Mouse (Mus musculus) bone marrow, adult 2 months (tissue): ENCODE results near the gene Uck2. TPM values are rescaled to one million over a fixed set of nuclear protein-coding genes. Genes with fewer than 3 reads are reported as not detected.

Experiments
- H3K27ac ChIP-seq: fragments of 200-500 bp; 2 replicates; pipeline ENCODE4 v1.5.1; 2012; ENCODE audit warnings: low read depth, mild to moderate bottlenecking, control low read depth, inconsistent platforms, low read length; ENCODE audit not compliant: control insufficient read depth, poor library complexity, insufficient read depth
- H3K4me1 ChIP-seq: fragments of 200-500 bp; 2 replicates; pipeline ENCODE4 v1.6.1; 2011; ENCODE audit warnings: low read length; ENCODE audit not compliant: control insufficient read depth, insufficient read depth
- H3K4me3 ChIP-seq: fragments of 200-500 bp; replicated peaks from 2 replicates; pipeline ENCODE3; 2011; ENCODE audit warnings: mild to moderate bottlenecking, low read depth, low read length, control low read depth; ENCODE audit not compliant: control insufficient read depth
- CTCF ChIP-seq: fragments of 200-500 bp; IDR thresholded peaks from 2 replicates; pipeline ENCODE4 v1.5.1; 2011; ENCODE audit warnings: low read length, control low read depth; ENCODE audit not compliant: control insufficient read depth, insufficient read depth
- POLR2A ChIP-seq: fragments of 200-500 bp; IDR thresholded peaks from 2 replicates; pipeline ENCODE4 v1.6.1; 2011; ENCODE audit warnings: low read depth, mild to moderate bottlenecking, control low read depth, low read length, borderline replicate concordance; ENCODE audit not compliant: control insufficient read depth
- WGBS: fragments of 180-500 bp; shearing (Covaris S2); methylation state at CpG from one replicate; pipeline ENCODE4 v1.1.7; 2018; 5-methylcytosine and 5-hydroxymethylcytosine counted together
- polyA plus RNA-seq: library from polyadenylated mRNA; stranded (reverse); fragments of >200 nt; gene quantifications from 2 replicates; pipeline ENCODE4 v1.2.4, GENCODE M21; 2011; ENCODE audit warnings: low replicate concordance; ENCODE audit not compliant: missing spikeins, insufficient read depth, insufficient read length

The Uck2 gene
- polyA plus RNA-seq, 1 experiment, result 42.3 TPM

DNA sequence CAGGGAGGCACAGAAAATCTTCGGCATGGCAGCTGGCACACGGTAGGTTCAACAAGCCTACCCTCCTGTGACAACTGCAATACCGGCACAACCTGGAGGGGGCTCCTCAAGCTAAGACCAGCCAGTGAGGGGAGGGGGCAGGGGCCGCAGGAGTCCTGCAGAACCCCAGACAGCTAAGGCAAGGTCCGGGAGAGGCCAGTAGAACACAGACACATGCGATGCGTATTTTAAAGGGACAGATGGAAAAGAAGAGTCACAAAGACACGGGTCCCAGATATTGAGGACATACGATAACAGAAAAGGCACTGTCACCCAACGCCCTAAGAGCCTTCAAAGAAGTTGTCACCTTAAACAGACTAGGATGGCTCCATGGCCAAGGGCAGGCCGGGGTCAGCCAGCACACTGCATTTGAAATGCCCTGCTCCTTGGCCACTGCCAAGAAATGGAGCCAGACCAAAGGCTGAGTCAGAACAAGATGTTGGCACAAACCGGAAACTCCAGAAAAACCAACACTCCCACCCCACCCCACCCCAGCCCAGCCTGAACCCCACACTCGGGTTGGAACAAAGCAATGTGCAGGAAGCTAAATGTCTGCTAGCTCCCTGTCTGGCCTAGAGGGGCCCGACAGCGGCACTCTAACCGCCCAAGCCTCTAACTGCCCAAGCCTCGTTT lies 53.4 kb downstream of the Uck2 start:
- Histone ChIP-seq H3K4me3 (no peak overlapping the region), H3K27ac (no peak overlapping the region), H3K4me1 (no peaks in the 10 kb centered on the region)
- 64% methylated on average over 17 of the region's 17 CpGs for WGBS
- no peak for TF ChIP-seq POLR2A
- no peak for TF ChIP-seq CTCF

DNA sequence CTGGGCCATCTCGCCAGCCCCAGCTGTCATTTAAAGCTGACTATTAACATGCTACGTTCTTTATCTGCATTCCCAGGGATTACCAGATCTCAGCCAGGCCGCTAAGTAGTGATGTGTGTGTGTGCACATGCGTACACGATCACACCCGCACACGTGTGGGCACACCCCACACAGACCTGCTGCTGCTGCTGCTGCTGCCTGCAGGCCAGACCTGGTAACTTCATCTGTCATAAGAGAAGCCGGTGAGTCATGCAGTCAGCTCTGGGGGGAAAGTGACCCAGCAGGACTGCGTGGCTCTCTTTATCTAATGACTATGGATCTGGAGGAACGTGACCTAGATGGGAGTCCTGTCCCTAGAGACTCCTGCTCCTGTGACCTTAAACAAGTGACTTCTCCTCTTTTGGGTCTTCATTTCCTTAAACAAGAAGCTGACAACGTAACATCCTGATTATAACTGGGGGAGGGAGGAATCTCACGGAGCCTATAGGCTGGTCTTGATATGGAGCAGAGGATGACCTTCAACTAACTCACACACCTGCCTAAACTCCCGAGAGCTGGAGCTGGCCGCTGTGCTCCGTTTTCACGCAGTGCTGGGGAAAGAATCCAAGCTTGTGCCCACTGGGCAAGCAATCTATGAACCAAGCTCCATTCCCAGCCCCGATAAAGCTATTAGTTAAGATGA lies 54.0 kb downstream of the Uck2 start:
- TF ChIP-seq CTCF (no peak; the same call in 1 of the 2 replicates), POLR2A (no peak)
- 80% methylated on average over 17 of the region's 17 CpGs for WGBS
- Histone ChIP-seq H3K4me1 (no peaks in the 10 kb centered on the region), H3K27ac (no peak overlapping the region), H3K4me3 (no peak overlapping the region)

DNA sequence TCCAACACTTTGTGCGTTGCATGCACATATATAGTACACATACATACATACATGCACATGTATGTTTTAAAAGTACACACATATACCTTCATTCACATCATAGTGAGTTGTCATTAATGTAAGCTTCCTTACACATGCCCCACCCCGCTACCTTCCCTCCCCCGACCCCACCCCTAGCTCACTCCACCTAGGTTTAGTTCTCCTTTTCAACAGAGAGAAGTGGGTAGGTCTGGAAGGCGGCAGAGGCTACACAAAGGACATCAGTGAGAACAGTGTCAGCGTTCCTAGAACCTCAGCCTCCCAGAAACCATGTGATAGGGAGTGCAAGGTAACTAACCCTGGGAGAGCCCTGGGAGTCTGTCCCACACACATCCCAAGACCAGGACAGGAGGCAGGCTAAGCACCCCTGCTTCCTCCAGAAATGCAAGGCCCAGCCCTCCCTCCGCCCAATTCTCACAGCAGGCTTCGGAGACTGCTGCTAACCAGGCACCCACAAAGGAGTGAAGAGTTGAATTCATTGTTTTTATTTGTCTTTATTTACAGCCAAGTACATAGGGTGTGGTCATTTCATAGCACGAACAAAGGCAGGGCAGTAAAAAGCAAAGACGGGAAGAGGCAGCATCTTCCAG lies 62.6 kb downstream of the Uck2 start:
- TF ChIP-seq POLR2A (no peak), CTCF (no peak)
- Histone ChIP-seq H3K4me3 (no peak overlapping the region), H3K4me1 (no peaks in the 10 kb centered on the region; the same call in 1 of the 2 replicates), H3K27ac (no peak overlapping the region)
- WGBS, result 56% methylated on average over 9 of the region's 9 CpGs

DNA sequence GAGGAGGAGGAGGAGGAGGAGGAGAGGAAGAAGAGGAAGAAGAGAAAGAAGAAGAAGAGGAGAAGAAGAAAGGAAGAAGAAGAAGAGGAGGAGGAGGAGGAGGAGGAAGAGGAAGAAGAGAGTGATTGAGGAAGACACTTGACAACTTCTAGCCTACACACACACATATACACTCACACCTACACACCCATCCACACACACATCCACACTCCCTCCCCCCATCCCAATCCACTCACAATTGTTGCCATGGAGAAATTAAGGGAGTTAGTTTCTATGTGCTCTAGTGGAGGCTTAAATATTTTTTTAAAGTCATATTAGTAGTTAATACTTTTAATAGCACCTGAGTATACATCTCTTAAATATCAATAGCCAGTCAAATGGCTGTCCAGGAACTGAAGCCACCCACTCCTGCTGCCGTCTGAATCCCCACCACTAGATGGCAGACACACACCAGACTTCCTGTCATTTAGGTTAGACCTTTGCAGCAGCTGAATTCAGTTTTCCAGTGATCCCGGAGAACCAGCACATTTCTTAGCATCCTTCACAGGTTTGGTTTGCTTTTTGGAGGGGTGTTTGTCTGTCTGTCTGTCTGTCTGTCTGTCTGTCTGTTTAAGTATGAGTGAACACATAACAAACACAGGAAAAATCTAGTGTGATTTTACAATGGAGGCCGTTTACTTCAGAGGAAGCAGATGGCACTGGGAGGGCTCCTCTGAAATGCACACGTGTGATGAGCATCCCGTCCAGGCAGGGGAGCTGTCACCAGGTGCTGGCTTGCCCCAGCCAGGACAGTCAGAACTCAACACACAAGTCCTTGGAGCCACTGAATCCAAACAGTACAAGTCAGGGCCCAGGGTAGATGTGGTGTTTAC lies 64.6 kb downstream of the Uck2 start:
- TF ChIP-seq CTCF (peak; percentile 92), POLR2A (no peak)
- H3K4me1 ChIP-seq, result no peaks in the 10 kb centered on the region; the same call in 1 of the 2 replicates
- WGBS, result 3% methylated on average over 5 of the region's 5 CpGs
- no peak overlapping the region for H3K27ac ChIP-seq
- no peak overlapping the region for H3K4me3 ChIP-seq

DNA sequence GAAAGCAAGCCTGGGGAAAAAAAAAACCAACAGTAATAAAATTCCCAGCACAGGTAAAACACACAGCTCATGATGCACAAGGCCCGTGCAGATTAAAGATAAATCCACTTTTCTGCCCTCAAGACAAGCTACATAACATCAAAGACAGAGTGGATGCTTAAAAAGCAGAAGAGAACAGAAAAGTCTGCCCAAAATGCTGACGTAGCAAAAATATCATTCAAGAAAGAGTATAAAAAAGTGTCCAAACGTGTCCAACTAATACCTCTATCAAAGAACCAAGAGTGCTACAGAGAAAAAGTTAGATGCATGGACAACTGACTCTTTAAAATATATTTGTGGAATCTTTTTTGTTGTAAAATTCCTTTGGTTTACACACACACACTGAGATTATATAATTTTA lies 69.7 kb downstream of the Uck2 start:
- H3K27ac ChIP-seq, result no peak overlapping the region
- 39% methylated on average over 3 of the region's 3 CpGs for WGBS
- H3K4me1 ChIP-seq, result no peaks in the 10 kb centered on the region
- TF ChIP-seq POLR2A (no peak), CTCF (no peak)
- no peak overlapping the region for H3K4me3 ChIP-seq

DNA sequence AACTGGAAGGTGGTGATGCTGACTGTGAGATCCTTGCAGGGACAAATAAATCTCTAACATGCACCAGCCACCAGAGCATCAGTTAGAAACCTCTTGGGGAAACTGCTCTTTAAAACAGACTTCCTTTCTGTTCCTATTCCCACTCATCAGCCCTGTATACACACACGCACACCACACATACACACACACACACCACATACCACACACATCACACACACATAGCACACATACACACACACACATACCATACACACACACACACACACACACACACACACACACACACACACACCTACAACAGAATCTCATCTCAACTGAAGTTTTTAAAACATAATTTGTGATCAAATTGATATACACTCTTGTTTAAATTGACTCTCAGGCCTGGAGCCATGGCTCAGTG lies 72.4 kb downstream of the Uck2 start:
- WGBS, result 75% methylated on average over 1 of the region's 1 CpGs

DNA sequence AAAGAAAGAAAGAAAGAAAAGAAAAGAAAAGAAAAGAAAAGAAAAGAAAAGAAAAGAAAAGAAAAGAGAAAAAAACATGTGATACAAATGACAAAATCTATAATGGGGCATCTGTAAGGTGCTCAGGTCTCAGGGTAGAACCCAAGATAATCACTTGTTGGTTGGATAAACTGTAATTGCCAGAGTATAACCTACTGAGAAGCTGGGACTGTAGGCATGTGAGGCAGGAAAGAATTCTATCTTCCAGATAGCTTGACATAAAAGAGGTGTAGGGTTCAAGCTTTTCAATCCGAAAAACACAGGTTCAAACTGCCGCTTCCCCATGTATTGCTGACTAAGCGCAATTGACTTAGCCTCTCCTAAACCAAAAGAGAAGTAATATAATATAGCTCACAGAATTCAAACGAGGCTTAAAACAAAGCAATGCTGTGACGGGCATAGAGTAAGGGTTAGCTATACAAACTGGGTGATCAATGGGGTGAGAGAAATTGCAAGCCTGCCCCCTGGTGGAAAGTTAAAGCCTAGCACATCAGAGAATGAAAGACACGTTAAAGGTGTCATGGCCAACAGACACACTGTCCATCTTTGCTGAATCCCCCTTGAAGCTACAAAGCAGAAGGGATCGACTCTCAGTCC lies 73.0 kb downstream of the Uck2 start:
- no peak for TF ChIP-seq POLR2A
- TF ChIP-seq CTCF, result 0 out of 2 replicates have a peak, but pooled peaks have one; percentile 24
- no peak overlapping the region for H3K27ac ChIP-seq
- 21% methylated on average over 7 of the region's 7 CpGs for WGBS
- H3K4me1 ChIP-seq, result no peaks in the 10 kb centered on the region
- no peak overlapping the region for H3K4me3 ChIP-seq

More for the DNA sequence above, 72.4 kb downstream of the Uck2 start:
- Histone ChIP-seq H3K27ac (no peak overlapping the region), H3K4me1 (no peaks in the 10 kb centered on the region), H3K4me3 (no peak overlapping the region)
- TF ChIP-seq CTCF, result no peak
- no peak for TF ChIP-seq POLR2A
